Comparison of ENCODE assay signal across 10 mouse cellular contexts in genomic region chr5:146920314-146921161, GRCm38 (mm10). TPM values are rescaled to one million over a fixed set of nuclear protein-coding genes. Genes with fewer than 3 reads are reported as not detected.
DNase-seq lines count a peak whose midpoint lies in the region; ATAC-seq lines count a peak whose summit lies in the region.
"Had no signal": no experiment of that assay in that cellular context is flagged by ENCODE, and none has a peak within 500 bp of the region (broad histone marks: within the 10 kb centered on the region; RNA-seq: fewer than 3 reads in every experiment).

No protein-coding gene starts in this region.

- ATAC-seq in kidney, embryonic 14.5 days (ENCODE audit: low FRiP score, low TSS enrichment): peak; percentile 63; the same call in 1 of the 2 replicates
- no peak for ATAC-seq in embryonic facial prominence, embryonic 14.5 days (ENCODE audit: low read depth)
- ATAC-seq in neural tube, embryonic 11.5 days (ENCODE audit: insufficient read depth, low FRiP score, low TSS enrichment): no peak
- no peak for ATAC-seq in cerebellum, adult (ENCODE audit: insufficient number of reproducible peaks, low FRiP score, low TSS enrichment)

- no peak for DNase-seq in kidney, postnatal 10 days
- no peak for DNase-seq in embryonic facial prominence, embryonic 14.5 days (ENCODE audit: low spot score)
- DNase-seq in limb, embryonic 10.5 days (ENCODE audit: low spot score): peak; percentile 69
- no peak for DNase-seq in neural tube, embryonic 11.5 days (ENCODE audit: low spot score)
- DNase-seq in left cerebral cortex, adult 11 months (ENCODE audit: low spot score): no peak
- no peak for DNase-seq in cerebellum, adult 9-11 months
- DNase-seq: cerebellum, adult 18-20 months; lung, postnatal 36 days had no signal

- H3K27ac ChIP-seq in kidney, embryonic 14.5 days (ENCODE audit: low read depth, low read length): no peak overlapping the region
- no peak overlapping the region for H3K27ac ChIP-seq in embryonic facial prominence, embryonic 14.5 days (replicated peaks; ENCODE audit: low read depth, low read length)
- H3K27ac ChIP-seq in limb, embryonic 10.5 days: peak overlapping the region; percentile 88
- no peak overlapping the region for H3K27ac ChIP-seq in neural tube, embryonic 11.5 days (ENCODE audit: low read depth, low read length)

- peaks cover 13% of the 10 kb centered on the region; the same call in 1 of the 2 replicates for H3K4me1 ChIP-seq in kidney, embryonic 14.5 days (ENCODE audit: control insufficient read depth, insufficient read depth, low read length)
- H3K4me1 ChIP-seq in embryonic facial prominence, embryonic 14.5 days (ENCODE audit: control insufficient read depth, insufficient read depth, low read length): peaks cover 5% of the 10 kb centered on the region; the same call in 1 of the 2 replicates
- H3K4me1 ChIP-seq in limb, embryonic 10.5 days: peaks cover 25% of the 10 kb centered on the region
- peaks cover 4% of the 10 kb centered on the region for H3K4me1 ChIP-seq in neural tube, embryonic 11.5 days (ENCODE audit: control insufficient read depth, insufficient read depth, low read length)

- no peaks in the 10 kb centered on the region for H3K36me3 ChIP-seq in kidney, embryonic 14.5 days (ENCODE audit: control insufficient read depth, insufficient read depth, low read length)
- no peaks in the 10 kb centered on the region for H3K36me3 ChIP-seq in embryonic facial prominence, embryonic 14.5 days (ENCODE audit: control insufficient read depth, insufficient read depth, low read length)
- no peaks in the 10 kb centered on the region for H3K36me3 ChIP-seq in limb, embryonic 10.5 days
- H3K36me3 ChIP-seq in neural tube, embryonic 11.5 days (ENCODE audit: control insufficient read depth, insufficient read depth, low read length): no peaks in the 10 kb centered on the region

- peak overlapping the region; percentile 28 for H3K4me3 ChIP-seq in kidney, embryonic 14.5 days (ENCODE audit: low read length)
- peak overlapping the region; percentile 28 for H3K4me3 ChIP-seq in embryonic facial prominence, embryonic 14.5 days (ENCODE audit: low read depth, low read length)
- H3K4me3 ChIP-seq in limb, embryonic 10.5 days: peak overlapping the region; percentile 52
- peak overlapping the region; percentile 13; the same call in 1 of the 2 replicates for H3K4me3 ChIP-seq in neural tube, embryonic 11.5 days (ENCODE audit: low read depth, low read length)

- no peak overlapping the region for H3K9ac ChIP-seq in kidney, embryonic 14.5 days (ENCODE audit: low read depth, low read length)
- peak overlapping the region; percentile 52; the same call in 1 of the 2 replicates for H3K9ac ChIP-seq in embryonic facial prominence, embryonic 14.5 days (ENCODE audit: low read depth, low read length)
- peak overlapping the region; percentile 22; the same call in 1 of the 2 replicates for H3K9ac ChIP-seq in neural tube, embryonic 11.5 days (ENCODE audit: low read length)

- peak overlapping the region; percentile 50 for H3K4me2 ChIP-seq in kidney, embryonic 14.5 days (replicated peaks; ENCODE audit: low read depth, low read length)
- H3K4me2 ChIP-seq in embryonic facial prominence, embryonic 14.5 days (ENCODE audit: low read depth, low read length): peak overlapping the region; percentile 59
- H3K4me2 ChIP-seq in neural tube, embryonic 11.5 days (ENCODE audit: low read depth): peak overlapping the region; percentile 42

- 4% methylated on average over 21 of the region's 27 CpGs for WGBS in kidney, embryonic 14.5 days
- 2% methylated on average over 15 of the region's 27 CpGs for WGBS in embryonic facial prominence, embryonic 14.5 days
- WGBS in limb, embryonic 10.5 days: 3% methylated on average over 25 of the region's 27 CpGs
- WGBS in neural tube, embryonic 11.5 days: 1% methylated on average over 26 of the region's 27 CpGs

- no peaks in the 10 kb centered on the region for H3K27me3 ChIP-seq in kidney, embryonic 14.5 days (ENCODE audit: control insufficient read depth, insufficient read depth, low read length)
- H3K27me3 ChIP-seq in embryonic facial prominence, embryonic 14.5 days (replicated peaks; ENCODE audit: control insufficient read depth, insufficient read depth, low read length): no peaks in the 10 kb centered on the region
- no peaks in the 10 kb centered on the region for H3K27me3 ChIP-seq in limb, embryonic 10.5 days (ENCODE audit: low read depth, poor library complexity, severe bottlenecking)
- no peaks in the 10 kb centered on the region for H3K27me3 ChIP-seq in neural tube, embryonic 11.5 days (ENCODE audit: control insufficient read depth, insufficient read depth, low read length)

- 0 out of 2 replicates have a peak, but pooled peaks cover under 1% of the 10 kb centered on the region for H3K9me3 ChIP-seq in kidney, embryonic 14.5 days (ENCODE audit: control insufficient read depth, low read length)
- H3K9me3 ChIP-seq in embryonic facial prominence, embryonic 14.5 days (ENCODE audit: control insufficient read depth, low read length): no peaks in the 10 kb centered on the region
- H3K9me3 ChIP-seq in limb, embryonic 10.5 days (replicated peaks): no peaks in the 10 kb centered on the region
- no peaks in the 10 kb centered on the region for H3K9me3 ChIP-seq in neural tube, embryonic 11.5 days (ENCODE audit: control insufficient read depth, low read length)

RNA-seq across cellular contexts. Expression of gene Gtf3a, which starts 27.9 kb away (rescaled TPM):
- 137 and 140 TPM in 2 replicates for polyA plus RNA-seq in kidney, embryonic 14.5 days (2014; fragmentation: Nextera tagmentation; extraction: Ambion mirVana)
- polyA plus RNA-seq in embryonic facial prominence, embryonic 14.5 days (2014; fragmentation: Nextera tagmentation; extraction: Ambion mirVana): 86.0 and 95.2 TPM in 2 replicates
- 141 and 159 TPM in 2 replicates for polyA plus RNA-seq in limb, embryonic 10.5 days (2016; fragmentation: Nextera tagmentation; extraction: Ambion mirVana)
- 94.7 and 101 TPM in 2 replicates for polyA plus RNA-seq in neural tube, embryonic 11.5 days (2014; fragmentation: Nextera tagmentation; extraction: Ambion mirVana)

RNA-seq across cellular contexts. Expression of gene Mtif3, which starts 43.1 kb away (rescaled TPM):
- 21.1 and 24.3 TPM in 2 replicates for polyA plus RNA-seq in kidney, embryonic 14.5 days (2014; fragmentation: Nextera tagmentation; extraction: Ambion mirVana)
- polyA plus RNA-seq in embryonic facial prominence, embryonic 14.5 days (2014; fragmentation: Nextera tagmentation; extraction: Ambion mirVana): 19.5 and 26.1 TPM in 2 replicates
- polyA plus RNA-seq in limb, embryonic 10.5 days (2016; fragmentation: Nextera tagmentation; extraction: Ambion mirVana): 19.1 and 21.0 TPM in 2 replicates
- polyA plus RNA-seq in neural tube, embryonic 11.5 days (2014; fragmentation: Nextera tagmentation; extraction: Ambion mirVana): 27.7 and 29.5 TPM in 2 replicates
